Mouse (Mus musculus) CD4-positive helper T cell, adult 2 months (primary cell): ENCODE data around the gene Gm20518.

Source experiments
- DNase-seq: peaks from one replicate; pipeline ENCODE4 v3.0.0-alpha.2; 2012; ENCODE audit warnings: low read depth, missing footprints, low spot score

The Gm20518 gene

GRCm38 (mm10) chr16:17843701-17844365, 47.6 kb downstream of the Gm20518 start:
- DNase-seq, result no peak

DNA sequence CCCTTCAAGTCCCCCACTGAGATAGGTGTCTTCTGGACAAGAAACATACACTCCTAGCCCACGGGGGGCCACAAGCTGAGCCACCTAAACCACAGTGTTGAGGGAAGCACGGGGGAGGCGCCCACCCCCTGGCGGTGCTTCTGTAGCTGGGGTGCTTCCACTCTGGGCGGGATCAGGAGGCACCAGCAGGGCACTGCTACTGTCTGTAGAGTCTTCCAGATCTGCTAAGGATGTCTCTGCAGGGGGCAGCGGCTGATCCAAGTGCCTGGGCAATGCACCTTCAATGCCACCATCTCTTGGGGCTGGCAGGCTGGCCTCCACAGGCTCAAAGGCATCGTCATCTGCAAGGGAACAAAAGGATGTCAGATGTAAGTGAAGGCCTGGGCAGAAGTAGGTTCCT, 49.0 kb downstream of the Gm20518 start:
- no peak for DNase-seq

DNA sequence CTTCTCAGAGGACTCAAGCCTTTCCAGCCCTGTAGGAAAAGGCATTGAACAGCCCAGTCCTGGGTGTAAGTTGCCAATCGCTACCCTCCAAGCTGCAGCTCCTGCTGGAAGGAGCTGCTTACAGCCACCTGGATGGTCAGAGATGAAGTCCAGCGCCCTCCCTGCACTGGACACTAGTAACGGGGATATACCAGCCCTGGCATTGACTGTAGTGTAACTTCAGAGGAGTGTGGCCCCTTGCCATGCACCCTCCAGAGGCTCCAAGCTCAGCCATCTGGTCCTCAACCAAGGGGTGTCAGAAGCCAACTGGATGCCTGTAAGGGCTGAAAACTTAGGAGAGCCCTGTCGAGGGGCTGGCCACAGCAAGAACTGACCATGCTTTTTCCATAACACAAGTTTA, 51.5 kb downstream of the Gm20518 start:
- no peak for DNase-seq

GRCm38 (mm10) chr16:17838051-17838450, 53.4 kb downstream of the Gm20518 start, which contains the start of gene Car15:
Gene Car15 (minus strand): TSS chr16:17838364.
- no peak for DNase-seq

GRCm38 (mm10) chr16:17835481-17835880, 56.0 kb downstream of the Gm20518 start:
- no peak for DNase-seq

DNA sequence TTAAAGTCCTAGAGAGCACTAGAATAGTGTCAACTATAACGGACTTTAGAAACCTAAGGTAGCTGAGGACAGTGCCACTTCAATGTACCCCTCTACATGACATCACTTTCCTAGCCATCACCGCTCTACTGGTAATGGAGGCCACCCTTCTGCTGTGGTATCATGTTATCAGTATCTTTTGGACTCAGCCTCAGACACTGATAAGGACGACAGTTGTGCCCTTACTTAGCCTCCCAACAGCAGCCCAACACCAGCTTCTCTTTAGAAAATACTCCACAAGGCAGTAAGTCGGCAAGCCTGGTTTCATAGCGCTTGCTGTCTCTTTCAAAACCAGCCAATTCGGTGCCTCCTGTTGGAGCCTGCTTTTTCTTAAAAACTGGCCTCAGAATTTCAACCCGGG, 56.9 kb downstream of the Gm20518 start:
- DNase-seq, result no peak

GRCm38 (mm10) chr16:17833681-17834399, 57.6 kb downstream of the Gm20518 start:
- DNase-seq, result no peak

DNA sequence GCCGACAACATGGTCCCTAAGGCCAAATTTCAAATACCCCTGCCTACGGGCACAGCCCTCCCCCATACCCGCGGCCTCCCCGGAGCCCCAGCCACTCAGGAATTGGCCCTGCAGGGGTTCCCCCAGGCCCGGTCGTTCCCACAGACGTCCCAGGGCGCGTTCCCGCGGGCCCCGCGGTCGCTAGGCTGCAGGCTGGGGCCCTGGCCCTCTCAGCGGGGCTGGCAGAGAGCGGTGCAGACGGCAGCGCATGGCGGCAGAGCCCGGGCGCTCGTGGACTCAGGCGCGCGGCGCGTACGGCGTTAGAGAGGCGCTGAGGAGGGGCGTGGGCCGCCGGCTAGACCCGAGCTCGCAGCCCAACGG, 58.2 kb downstream of the Gm20518 start:
- no peak for DNase-seq

DNA sequence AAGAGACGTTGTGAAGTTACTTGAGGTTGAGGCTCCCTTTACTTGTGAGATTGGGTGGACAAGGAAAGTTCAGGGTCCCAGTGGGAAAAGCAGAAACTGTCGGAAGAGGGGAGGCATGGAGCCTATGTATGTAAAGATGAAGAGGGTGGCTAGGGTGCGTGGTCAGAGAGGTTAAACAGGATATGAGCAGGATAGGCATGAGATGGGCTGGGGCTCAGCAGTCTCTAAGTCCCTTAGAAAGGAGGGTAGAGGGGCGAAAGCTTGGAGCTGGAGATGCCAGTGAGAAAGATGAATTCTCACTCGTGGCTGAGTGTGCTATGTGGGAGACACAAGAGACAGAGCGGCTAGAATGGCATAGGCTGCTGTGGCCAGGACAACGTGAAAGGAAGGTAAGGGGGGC, 58.6 kb downstream of the Gm20518 start, which contains the start of gene B830017H08Rik:
Gene B830017H08Rik (plus strand): TSS at position 301 of the 400 bp plus-strand sequence.
- DNase-seq, result no peak

GRCm38 (mm10) chr16:17831781-17832180, 59.7 kb downstream of the Gm20518 start:
- DNase-seq, result no peak

GRCm38 (mm10) chr16:17830385-17831178, 60.9 kb downstream of the Gm20518 start:
- DNase-seq, result no peak

- no peak for DNase-seq
Observed at GRCm38 (mm10) chr16:17828867-17829266, 62.6 kb downstream of the Gm20518 start.

- DNase-seq, result no peak
Observed at GRCm38 (mm10) chr16:17828229-17828628, 63.2 kb downstream of the Gm20518 start.

- no peak for DNase-seq
Observed at GRCm38 (mm10) chr16:17826500-17826899, 65.0 kb downstream of the Gm20518 start.

GRCm38 (mm10) chr16:17816528-17816927, 74.9 kb downstream of the Gm20518 start:
- no peak for DNase-seq

DNA sequence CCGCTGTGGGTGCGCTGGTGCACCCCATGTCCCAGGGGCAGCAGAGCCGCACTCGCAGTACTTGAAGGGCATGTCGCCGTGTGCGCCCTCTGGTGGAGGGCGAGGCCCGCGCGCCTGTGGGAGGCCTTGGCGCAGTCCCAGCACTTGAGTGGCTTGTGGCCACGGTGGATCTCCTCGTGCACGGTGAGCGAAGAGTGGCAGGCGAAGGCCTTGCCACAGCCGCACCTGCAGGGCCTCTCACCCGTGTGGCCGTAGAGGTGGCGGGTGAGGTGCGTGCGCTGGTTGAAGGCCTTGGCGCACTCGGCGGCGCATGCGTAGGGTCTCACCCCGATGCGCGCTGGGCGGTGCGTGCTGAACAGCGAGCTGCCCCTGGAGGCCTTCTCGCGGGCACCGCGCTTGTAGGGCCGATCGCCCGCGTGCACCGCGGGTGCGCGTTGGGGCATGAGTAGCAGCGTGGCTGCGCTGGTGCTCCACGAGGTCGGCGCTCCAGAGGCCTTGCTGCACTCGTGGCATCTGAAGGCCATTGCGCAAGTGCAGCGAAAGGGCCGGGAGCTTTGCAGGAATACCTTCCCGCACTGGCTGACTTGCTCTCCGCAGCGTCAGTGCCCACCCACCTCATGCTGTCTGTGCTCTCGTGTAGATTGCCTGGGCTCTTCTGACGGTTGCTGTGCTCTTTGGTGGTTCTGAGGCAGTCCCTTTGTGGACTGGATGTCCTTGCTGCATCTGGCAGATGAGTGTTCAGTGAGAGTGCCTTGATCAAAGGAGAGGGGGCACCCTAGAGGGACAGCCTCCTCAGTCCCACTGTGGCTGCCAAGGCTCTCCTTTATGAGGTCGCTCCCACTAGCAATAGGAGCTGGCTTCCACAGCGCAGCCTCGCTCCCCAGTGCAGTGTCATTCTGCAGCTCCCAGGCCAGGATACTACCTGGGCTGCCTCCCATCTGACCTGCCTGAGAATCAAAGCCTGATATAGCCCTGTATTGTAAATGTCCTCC, 75.8 kb downstream of the Gm20518 start:
- DNase-seq, result peak; percentile 87

- no peak for DNase-seq
Observed at GRCm38 (mm10) chr16:17813173-17813572, 78.3 kb downstream of the Gm20518 start.

DNA sequence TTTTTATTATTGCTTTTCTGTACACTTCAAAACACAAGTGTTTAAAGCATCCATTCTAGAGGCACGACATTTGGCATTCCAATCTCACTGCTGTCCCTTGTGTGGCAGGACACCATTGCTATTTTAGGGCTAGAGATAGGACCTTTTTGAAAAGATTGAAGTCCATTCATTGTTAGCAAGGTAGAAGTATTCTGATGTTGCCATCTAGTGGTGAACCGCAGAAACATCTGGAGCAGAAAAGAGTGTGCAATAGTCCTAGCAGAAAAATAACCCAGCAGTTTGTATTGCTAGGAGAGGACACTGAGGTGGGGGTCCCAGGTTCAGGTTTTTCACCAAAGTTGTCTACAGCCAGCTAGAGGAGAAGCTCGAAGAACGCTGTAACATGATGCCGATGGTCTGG, 79.4 kb downstream of the Gm20518 start:
- peak; percentile 48 for DNase-seq

DNA sequence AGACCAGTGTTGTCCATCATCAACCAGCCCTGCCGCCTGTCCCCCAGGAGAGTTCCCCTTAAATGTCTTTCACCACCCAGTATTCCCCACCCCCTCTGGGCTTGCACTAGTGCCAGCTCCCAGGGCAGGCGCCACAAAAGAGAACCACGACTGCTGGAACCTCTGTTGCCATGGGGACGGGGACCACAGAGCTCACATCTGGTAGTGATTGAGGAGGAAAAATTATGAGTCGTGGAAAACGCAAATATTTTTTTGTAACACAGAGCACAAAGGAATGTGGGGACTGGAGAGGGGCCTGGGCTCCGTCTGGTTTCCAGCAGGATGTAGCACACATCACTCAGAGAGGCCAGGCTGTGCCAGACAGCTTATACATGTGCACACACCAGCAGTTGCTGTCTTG, 81.8 kb downstream of the Gm20518 start:
- DNase-seq, result no peak

DNA sequence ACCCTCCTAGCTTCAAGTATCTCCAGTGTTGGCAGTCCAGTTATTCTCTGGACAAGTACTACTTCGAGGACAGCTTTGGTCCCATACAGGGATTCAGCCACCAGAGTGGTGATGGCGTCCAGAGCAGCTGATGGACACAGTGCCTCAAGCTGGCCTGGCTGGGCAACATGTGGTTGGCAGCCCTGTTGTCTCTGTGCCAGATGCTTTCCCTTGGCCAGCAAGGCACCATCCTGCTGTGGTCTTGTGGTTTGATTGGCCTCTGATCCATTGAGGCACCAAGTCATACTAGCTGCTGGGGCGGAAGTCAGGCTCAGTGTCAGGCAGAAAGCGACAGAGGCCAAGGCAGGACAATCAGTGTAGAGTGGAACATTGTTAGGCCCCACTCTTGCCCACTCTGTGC, 82.3 kb downstream of the Gm20518 start:
- DNase-seq, result no peak
